Mouse (Mus musculus): ENCODE results near the gene Hspa2.
"Not testable (repeated sequence)": the region's sequence is repeated elsewhere in the genome, so short reads cannot be mapped to it uniquely, and the experiment has no call there.

Hspa2 gene

GRCm38 (mm10) chr12:76431431-76431830, 27.5 kb downstream of the Hspa2 start:
- DNase-seq (ENCODE audit: low read depth, low spot score), result no peak

GRCm38 (mm10) chr12:76434111-76434510, 30.1 kb downstream of the Hspa2 start:
- DNase-seq (ENCODE audit: low read depth, low spot score), result no peak

- no peak for DNase-seq (ENCODE audit: low read depth, low spot score)
These were observed 31.1 kb downstream of the Hspa2 start for GRCm38 (mm10) chr12:76435084-76435483.

GRCm38 (mm10) chr12:76435549-76435948, 31.6 kb downstream of the Hspa2 start:
- no peak for DNase-seq (ENCODE audit: low read depth, low spot score)

GRCm38 (mm10) chr12:76443488-76443887, 39.5 kb downstream of the Hspa2 start:
- not testable (repeated sequence) for DNase-seq (ENCODE audit: low read depth, low spot score)

GRCm38 (mm10) chr12:76444359-76444772, 40.4 kb downstream of the Hspa2 start:
- no peak for DNase-seq (ENCODE audit: low read depth, low spot score)

GRCm38 (mm10) chr12:76444862-76445261, 40.9 kb downstream of the Hspa2 start:
- DNase-seq (ENCODE audit: low read depth, low spot score), result no peak

GRCm38 (mm10) chr12:76446201-76446600, 42.2 kb downstream of the Hspa2 start:
- DNase-seq (ENCODE audit: low read depth, low spot score), result no peak

GRCm38 (mm10) chr12:76448127-76448526, 44.2 kb downstream of the Hspa2 start:
- no peak for DNase-seq (ENCODE audit: low read depth, low spot score)

GRCm38 (mm10) chr12:76452203-76452602, 48.2 kb downstream of the Hspa2 start:
- DNase-seq (ENCODE audit: low read depth, low spot score), result no peak
